Mouse (Mus musculus): ENCODE results near the gene Rsu1.

GRCm38 (mm10) chr2:13103797-13104200, 167.4 kb downstream of the Rsu1 start:
- no peak for TF ChIP-seq CHD2 (IDR thresholded peaks at IDR 0.05; ENCODE audit: low read depth, low read length)
- no peak for TF ChIP-seq MAFK (IDR thresholded peaks at IDR 0.05; ENCODE audit: insufficient read depth, low read depth, low read length)
- no peak for TF ChIP-seq HCFC1 (IDR thresholded peaks at IDR 0.05; ENCODE audit: borderline replicate concordance, insufficient read depth, low read length)
